Mouse (Mus musculus) Muller cell, postnatal 12 days (primary cell): Measurements from ENCODE around the gene Mpp3.

ENCODE experiments used
- DNase-seq: peaks from one replicate; pipeline ENCODE4 v3.0.0-alpha.2; 2015; ENCODE audit errors: inconsistent ontology term

Mpp3 gene

DNA sequence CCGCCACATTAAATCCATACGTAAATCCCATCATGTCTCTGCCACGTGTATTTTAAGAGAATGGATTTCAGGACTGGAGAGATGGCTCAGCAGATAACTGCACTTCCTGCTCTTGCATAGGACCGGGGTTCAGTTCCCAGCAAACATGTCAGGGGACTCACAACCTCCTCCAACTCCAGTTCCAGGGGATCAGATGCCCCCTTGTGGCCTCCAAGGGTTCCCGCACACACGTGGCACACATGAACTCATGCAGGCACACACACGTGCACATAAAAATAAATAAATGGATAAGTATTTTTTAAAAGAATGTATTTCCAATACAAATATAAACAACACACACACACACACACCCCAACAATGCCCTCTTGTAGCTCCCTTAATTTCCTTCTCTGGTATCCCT is 51.3 kb downstream of the Mpp3 start:
- no peak for DNase-seq

DNA sequence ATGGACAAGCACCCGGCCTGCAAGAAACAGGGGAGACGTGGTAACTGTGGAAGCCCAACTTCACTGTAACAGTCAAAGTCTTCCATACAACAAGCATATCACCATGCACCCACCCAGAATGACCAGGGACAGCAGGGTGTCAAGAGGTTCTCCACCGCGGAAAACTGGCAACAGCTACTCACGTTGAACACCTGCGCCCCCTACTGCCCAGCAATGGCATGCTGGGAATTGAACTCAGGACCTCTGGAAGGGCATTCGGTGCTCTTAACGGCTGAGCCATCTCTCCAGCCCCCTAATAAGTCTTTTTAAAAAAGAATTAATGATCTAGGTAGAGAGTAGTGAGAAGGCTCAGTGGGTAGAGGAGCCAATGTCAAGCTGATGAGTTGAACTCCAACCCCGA is 53.3 kb downstream of the Mpp3 start:
- DNase-seq: no peak

DNA sequence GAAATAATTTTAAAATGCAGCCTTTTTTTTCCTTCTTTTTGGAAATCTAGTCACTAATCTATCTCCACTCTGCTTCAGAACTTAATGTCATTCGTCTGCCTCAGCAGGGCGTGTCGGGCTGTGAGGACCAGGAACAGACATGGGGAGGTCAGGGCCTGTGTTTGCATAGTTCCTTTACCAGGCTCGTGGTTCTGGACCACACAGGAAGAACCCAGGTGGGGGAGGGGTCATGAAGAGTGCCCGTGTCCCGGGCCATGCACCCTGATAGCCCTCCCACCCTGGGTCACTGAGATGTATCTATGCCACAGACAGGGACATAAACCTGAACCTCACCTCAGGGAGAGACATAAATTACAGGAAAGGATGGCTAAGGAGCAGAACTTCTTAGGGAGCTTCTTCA is 54.1 kb downstream of the Mpp3 start:
- no peak for DNase-seq

GRCm38 (mm10) chr11:101973496-101973895 is 54.8 kb downstream of the Mpp3 start:
- DNase-seq: no peak

DNA sequence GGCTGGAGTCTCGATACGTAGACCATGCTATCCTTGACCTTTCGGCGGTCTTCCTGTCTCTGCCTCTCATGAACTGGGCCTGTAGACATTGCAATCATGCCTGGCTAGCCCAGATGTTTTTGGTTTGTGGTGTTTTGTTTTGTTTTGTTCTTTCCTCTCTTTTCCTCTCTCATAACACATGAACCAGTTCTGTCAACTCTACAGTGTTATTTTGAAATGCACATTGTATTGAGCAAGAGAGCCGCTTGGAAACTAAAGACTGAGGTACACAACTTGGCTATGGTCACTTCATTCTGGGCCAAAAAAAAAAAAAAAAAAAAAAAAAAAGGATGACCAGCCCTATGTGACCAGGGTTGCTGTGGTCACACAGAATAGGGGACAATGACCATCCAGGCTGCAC is 55.6 kb downstream of the Mpp3 start:
- no peak for DNase-seq

GRCm38 (mm10) chr11:101972097-101972496 is 56.2 kb downstream of the Mpp3 start:
- DNase-seq: no peak

DNA sequence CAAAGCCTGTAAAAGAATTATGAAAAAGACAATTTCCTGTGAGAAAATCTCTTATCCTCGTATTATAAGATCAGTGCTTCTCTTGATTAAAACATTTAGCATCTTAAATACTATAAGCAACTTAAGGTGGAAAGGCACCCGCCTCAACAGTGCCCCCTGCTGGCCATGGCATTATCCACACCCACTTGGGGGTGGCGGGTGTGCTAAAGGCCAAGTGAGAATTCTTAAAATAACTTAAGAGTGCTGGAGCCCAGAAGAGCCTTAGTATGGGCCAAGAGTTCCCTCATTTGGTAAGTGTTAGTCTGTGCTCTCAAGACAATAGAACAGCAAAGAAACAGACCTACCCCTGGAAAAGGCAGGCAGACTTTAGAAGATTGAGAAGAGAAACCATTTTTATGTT is 56.9 kb downstream of the Mpp3 start:
- no peak for DNase-seq

GRCm38 (mm10) chr11:101969835-101970234 is 58.4 kb downstream of the Mpp3 start:
- no peak for DNase-seq

DNA sequence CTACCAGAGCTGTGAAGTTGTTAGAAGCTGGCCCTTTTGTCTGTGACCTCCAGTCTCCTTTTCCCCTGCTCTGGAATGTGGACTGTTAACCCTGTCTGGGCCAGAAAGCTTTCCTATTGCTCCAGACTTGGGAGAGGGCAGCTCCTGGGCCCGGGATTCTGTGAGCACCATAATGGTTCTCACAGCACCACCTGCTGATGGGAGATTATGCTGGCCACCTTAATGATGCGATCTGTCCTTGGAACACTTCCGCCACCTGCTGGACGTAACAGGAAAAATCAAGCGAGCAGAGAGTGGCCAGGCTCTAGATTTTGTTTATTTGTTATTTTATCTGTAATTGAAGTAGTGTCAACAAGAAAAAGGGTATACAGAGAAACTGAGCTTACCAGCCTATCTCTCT is 59.5 kb downstream of the Mpp3 start:
- DNase-seq: peak; percentile 76

DNA sequence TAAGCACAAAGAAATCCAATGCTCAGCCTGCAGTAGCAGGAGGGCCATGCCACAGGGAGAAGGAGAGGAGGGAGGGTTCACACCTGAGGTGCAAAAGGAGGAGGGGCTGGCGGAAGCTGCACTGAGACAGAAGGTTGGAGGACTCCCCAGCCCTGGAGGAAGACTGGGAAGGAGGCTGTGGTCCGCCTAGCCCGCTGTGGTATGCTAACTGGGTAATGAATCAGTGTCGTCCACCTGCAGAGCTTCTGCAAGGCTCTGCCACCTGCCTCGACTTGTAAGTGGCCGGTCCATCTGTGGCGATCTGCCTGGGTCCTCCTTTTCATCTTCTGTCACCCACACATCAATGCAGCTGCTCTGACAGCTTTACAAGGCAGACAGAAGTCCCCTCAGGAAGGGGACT is 60.0 kb downstream of the Mpp3 start:
- DNase-seq: no peak

- peak; percentile 51 for DNase-seq
Measured at GRCm38 (mm10) chr11:101966965-101967614, 61.2 kb downstream of the Mpp3 start, which contains the start of gene Sost. Gene Sost, minus strand, starts transcription at chr11:101967015.

DNA sequence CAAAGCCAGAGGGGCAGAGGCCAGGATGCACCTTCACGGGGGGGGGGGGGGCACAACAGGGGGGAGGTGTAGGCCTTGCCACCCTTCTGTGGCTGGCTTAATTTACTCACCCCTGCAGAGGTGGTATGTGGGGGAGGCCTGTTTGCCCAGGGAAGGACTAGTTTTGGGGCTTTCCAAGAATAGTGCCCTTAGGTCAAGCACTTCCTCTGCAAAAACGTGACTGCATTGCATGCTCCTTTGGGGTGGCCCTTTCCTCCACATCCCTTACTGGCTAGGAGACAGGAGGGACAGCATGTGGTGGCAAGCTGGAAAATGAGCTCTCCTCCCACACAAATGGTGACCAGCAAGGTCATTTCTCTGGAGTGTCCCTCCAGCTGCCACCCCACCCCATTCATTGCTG is 62.7 kb downstream of the Mpp3 start:
- no peak for DNase-seq

GRCm38 (mm10) chr11:101964647-101965046 is 63.6 kb downstream of the Mpp3 start:
- DNase-seq: no peak

DNA sequence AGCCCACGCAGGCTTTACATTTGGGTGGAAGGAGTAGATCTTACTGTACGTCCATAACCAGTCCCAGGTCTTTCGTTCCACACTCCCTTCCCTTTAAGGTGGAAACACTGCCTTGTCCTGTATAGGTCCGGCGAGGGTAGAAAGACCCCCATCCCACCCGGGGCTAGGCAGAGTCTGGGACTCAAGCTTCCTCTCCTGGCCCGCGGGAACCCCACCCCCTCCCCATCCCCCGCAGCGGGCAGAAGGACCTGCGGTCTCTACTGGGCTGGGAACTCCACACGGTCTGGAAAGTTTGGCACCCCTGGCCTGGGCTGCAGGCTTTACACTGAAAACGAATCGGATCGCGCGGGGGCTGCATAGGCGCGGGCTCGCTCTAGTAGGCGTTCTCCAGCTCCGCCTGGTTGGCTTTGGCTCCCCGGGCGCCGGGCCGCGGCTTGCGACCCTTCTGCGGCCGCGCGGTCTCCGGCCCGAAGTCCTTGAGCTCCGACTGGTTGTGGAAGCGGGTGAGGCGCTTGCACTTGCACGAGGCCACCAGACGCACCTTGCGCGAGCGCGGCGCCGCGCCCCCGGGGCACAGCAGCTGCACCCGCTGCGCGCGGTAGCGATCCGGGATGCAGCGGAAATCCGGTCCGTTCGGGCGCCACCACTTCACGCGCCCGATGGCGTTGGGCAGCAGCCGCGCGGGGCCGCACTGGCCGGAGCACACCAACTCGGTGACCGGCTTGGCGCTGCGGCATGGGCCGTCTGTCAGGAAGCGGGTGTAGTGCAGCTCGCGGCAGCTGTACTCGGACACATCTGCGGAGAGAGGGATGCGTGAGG is 64.6 kb downstream of the Mpp3 start:
- peak; percentile 62 for DNase-seq

DNA sequence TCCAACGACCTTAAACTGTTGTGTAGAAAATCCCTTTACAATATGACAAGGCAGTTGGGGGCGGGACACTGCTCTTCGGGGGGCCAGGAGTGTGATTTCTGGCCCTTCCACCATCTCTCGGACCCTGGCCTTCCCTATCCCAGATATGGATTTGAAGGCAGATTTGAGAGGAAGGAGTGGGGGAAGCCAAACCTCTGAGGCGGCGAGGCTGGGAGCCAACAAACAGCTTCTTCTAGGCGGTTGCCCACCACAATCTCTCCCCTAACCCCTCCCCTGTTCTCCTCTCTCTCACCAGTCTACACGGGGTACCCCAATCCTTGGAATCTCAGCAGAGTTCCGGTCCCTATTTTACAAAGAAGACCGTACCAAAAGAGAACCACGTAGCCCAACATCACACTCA is 65.2 kb downstream of the Mpp3 start:
- DNase-seq: no peak

DNA sequence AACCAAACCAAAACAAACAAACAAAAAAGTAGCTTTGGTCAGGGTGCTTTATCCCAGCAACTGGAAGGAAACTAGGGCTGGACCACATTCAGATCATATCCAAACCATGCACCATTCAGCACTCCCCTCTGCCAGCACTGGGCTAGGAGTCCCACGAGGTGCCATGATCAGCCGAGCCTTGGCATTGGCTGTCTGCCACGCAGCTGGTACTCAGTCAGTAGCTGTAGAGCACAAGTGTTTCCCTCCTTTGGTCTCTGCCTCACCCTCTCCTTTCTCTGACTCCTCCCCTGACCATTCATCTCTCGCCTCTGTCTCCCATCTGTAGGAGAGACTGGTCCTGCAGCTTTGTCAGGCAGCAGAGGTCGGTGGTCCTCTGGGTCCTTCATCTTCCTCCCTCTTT is 70.8 kb downstream of the Mpp3 start:
- no peak for DNase-seq

DNA sequence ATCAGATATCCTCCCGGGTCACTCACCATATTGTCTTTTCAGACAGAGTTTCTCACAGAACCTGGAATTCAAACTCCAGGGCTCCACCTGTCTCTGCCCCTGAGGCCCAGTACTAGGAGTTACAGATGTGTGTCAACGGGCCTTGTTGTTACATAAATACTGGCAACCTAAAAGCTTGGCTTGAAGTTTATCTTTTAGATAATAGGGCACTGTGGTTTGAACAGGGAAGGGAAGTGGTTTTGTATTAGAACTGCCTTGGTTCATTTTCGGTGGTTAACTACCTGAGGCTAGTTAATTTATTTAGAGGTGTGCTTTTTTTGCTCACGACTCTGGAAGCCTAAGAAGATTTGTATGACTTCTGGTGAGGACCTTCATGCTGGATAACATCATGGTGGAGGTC is 74.8 kb downstream of the Mpp3 start:
- DNase-seq: no peak

- no peak for DNase-seq
Measured at GRCm38 (mm10) chr11:101952541-101953341, 75.5 kb downstream of the Mpp3 start.

DNA sequence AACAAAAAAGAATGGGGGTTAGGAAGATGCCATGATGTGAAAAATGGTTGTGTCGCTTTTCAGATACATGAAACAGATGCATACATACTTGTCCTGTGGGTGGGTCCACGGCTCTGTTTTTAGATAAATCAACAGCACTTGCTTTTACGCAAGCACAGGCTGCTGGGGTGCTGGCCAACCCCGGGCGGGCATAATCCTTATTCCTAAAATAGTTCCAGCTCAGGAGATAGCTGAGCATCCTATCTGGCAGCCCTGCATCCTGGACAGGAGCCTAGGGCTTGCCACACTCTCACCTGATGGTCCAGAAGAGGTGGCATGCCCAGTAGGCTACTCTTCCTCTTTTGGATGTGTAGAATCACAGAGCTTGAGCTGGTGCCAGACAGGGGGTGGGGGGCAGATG is 78.2 kb downstream of the Mpp3 start:
- DNase-seq: no peak
